Mouse (Mus musculus) midbrain, embryonic 10.5 days (tissue): ENCODE data around the gene Mgea5. TPM values are rescaled to one million over a fixed set of nuclear protein-coding genes. Genes with fewer than 3 reads are reported as not detected.

ENCODE experiments used
- DNase-seq: peaks from one replicate; pipeline ENCODE4 v3.0.0-alpha.2; 2017; ENCODE audit warnings: low spot score
- H3K27ac ChIP-seq: fragments of 300-500 bp; sonication (generic); replicated peaks from 2 replicates; pipeline ENCODE4 v1.5.1; 2016; ENCODE audit warnings: mild to moderate bottlenecking
- H3K27me3 ChIP-seq: fragments of 300-500 bp; sonication (generic); 2 replicates; pipeline ENCODE4 v1.6.1; 2016; ENCODE audit warnings: low read depth, mild to moderate bottlenecking; ENCODE audit not compliant: poor library complexity, severe bottlenecking
- H3K36me3 ChIP-seq: fragments of 300-500 bp; sonication (generic); 2 replicates; pipeline ENCODE4 v1.6.1; 2016; ENCODE audit warnings: mild to moderate bottlenecking, moderate library complexity
- H3K4me1 ChIP-seq: fragments of 300-500 bp; sonication (generic); 2 replicates; pipeline ENCODE4 v1.6.1; 2016
- H3K4me3 ChIP-seq: fragments of 300-500 bp; sonication (generic); 2 replicates; pipeline ENCODE4 v1.5.1; 2016; ENCODE audit warnings: mild to moderate bottlenecking, moderate library complexity
- H3K9me3 ChIP-seq: fragments of 300-500 bp; sonication (generic); replicated peaks from 2 replicates; pipeline ENCODE4 v1.6.1; 2016; ENCODE audit warnings: mild to moderate bottlenecking
- WGBS: fragments of 180-500 bp; shearing (Covaris S2); methylation state at CpG from one replicate; pipeline ENCODE4 v1.1.7; 2016; 5-methylcytosine and 5-hydroxymethylcytosine counted together
- polyA plus RNA-seq: library from polyadenylated mRNA; unstranded; fragments of >200 nt; fragmentation: Nextera tagmentation; extraction: Ambion mirVana; gene quantifications from 2 replicates; pipeline ENCODE4 v1.2.1, GENCODE M21; 2016

The Mgea5 gene
- 60.8 and 67.5 TPM in 2 replicates for polyA plus RNA-seq

DNA sequence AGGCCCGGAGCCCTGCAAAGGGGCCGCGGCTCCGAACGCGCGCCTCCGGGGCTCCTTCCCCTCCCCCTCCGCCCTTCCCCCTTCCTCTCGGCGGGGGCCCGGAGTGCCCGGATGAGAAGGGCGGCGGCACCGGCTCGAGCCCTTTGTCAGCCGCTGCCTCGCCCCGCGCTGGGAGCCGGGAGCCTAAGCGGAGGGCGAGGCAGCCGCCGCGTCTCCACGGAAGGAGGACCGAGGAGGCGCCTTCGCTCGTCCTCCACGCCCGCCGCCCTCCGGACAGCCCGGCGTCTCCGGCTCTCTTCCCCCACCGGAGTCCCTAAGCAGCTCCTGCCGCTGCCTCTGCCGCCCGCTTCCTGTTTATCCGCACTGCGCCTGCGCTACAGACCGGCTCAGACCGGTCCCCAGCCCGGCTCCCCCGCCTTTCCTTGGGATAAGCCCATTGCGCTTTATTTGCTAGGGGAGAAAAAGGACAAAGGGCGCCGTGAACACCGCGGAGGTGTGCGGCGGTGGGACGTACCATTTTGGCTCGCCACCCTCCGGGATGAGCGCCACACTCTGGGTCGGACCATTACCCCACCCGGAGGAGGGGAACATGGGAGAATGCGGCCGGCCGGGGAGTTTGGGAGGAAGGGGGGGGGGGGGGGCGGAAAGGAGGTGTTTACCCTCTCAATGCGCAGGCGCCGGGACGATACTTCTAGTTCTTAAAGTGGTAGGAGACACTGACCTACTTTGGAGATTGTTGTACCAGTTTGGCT, at the start of gene Mgea5:
Gene Mgea5 (minus strand): TSS at position 657 of the 752 bp plus-strand sequence.
- Histone ChIP-seq H3K4me3 (peak within 1 kb of the TSS; percentile 100), H3K36me3 (peaks cover 28% of the 10 kb centered on the region), H3K4me1 (peaks cover 35% of the 10 kb centered on the region), H3K9me3 (no peaks in the 10 kb centered on the region), H3K27ac (peak within 1 kb of the TSS; percentile 99), H3K27me3 (no peaks in the 10 kb centered on the region)
- WGBS: under 1% methylated on average over 62 of the region's 71 CpGs
- DNase-seq: peak; percentile 99

DNA sequence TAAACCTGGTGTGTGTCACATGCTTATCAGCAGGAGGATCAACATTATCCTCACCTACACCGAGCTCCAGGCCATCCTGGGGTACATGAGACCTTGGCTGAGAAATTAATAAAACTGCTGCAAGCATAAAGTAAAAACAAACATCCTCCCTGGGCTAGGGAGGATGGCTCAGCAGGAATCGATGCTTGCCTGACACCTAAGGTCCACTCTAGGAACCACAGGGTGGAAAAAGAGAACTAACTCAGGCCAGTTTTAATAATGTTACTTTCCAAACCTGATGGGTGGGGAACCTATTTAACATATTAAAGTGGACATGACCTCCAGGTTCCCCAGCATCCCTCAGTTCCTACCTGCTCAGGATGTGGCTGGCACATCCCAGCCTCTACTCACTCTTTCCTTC, 47.0 kb upstream of the Mgea5 start:
- Histone ChIP-seq H3K4me1 (no peaks in the 10 kb centered on the region), H3K36me3 (peaks cover 6% of the 10 kb centered on the region), H3K9me3 (no peaks in the 10 kb centered on the region), H3K4me3 (no peak overlapping the region), H3K27me3 (no peaks in the 10 kb centered on the region), H3K27ac (no peak overlapping the region)
- DNase-seq: no peak
- 66% methylated on average over 2 of the region's 2 CpGs for WGBS

DNA sequence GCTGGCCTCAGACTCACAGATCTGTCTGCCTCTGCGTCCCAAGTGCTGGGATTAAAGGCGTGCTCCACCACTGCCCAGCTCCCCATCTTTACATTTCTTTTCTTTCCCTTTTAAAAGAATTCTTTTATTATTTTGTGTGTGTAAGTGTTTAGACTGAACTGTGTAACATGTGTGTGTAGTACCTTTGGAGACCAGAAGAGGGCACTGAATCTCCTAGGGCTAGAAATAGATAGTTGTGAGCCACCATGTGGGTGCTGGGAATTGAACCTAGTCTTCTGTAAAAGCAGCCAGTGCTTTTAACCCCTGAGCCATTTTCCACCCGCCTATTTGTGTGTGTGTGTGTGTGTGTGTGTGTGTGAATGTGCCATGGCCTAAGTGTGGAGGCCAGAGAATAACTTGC, 44.1 kb upstream of the Mgea5 start:
- Histone ChIP-seq H3K27me3 (no peaks in the 10 kb centered on the region), H3K27ac (no peak overlapping the region), H3K9me3 (no peaks in the 10 kb centered on the region), H3K4me3 (no peak overlapping the region), H3K4me1 (no peaks in the 10 kb centered on the region), H3K36me3 (peaks cover 6% of the 10 kb centered on the region)
- WGBS: 94% methylated on average over 3 of the region's 3 CpGs
- no peak for DNase-seq

DNA sequence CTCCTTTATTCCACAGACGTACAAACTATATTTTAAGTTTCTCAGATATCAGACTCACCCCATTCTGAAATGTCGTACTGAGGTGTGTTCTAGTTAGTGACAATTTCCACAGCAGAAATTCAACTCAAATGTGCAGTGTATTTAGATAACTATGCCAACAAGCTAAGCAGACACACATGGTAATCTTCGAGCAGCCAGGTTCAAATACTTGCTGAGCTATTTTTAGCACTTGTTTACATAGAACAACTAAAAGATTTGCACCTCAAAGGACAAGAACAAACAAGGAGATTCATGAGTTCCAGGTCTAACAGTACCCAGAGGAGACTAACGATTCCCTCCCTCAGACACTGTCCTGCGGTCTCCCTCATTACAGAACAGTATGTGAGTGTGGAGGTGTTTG, 43.5 kb upstream of the Mgea5 start:
- H3K9me3 ChIP-seq: no peaks in the 10 kb centered on the region
- peaks cover 6% of the 10 kb centered on the region for H3K36me3 ChIP-seq
- H3K27ac ChIP-seq: no peak overlapping the region
- H3K4me1 ChIP-seq: no peaks in the 10 kb centered on the region
- H3K4me3 ChIP-seq: no peak overlapping the region
- 89% methylated on average over 5 of the region's 5 CpGs for WGBS
- no peak for DNase-seq
- no peaks in the 10 kb centered on the region for H3K27me3 ChIP-seq

DNA sequence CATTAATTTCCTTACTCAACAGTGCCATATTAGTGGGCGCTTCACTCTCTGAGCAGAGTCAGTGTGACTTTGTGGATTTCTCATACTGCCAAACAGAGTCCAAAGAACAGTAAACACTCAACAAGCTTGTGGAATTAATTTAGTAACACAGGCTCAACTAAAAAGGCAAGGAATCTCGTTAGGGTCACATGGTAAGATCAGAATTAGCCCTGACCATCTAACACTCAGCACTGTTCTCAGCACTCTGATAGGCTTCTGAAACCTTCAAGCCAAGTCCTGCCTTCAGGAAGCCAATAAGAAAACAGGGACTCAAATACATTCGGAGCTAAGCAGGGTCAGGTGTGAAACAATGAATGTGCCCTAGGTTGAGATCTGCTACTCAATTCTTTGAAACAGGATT, 42.5 kb upstream of the Mgea5 start:
- Histone ChIP-seq H3K4me1 (no peaks in the 10 kb centered on the region), H3K9me3 (no peaks in the 10 kb centered on the region), H3K27ac (no peak overlapping the region), H3K36me3 (peaks cover 6% of the 10 kb centered on the region), H3K4me3 (no peak overlapping the region), H3K27me3 (no peaks in the 10 kb centered on the region)
- DNase-seq: no peak
- WGBS: 89% methylated on average over 3 of the region's 3 CpGs

DNA sequence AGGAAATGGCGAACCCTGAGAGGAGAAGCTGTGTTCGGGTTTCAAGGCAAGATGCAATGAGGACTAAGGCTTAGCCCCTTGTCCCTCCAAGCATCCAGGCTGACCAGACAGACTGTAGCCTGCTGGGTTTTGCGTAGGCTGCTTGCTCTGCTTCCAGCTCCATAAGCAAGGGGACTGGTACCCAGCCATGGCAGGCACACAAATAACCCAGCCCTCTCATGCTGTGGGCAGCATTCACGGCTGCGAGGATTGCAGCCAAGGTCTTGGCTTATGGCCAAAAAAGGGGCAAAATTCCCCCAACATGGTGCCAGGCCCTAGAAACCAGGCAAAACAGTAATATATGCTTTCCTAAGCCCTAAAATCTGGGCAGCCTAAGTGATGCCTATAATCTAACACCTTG, 38.2 kb upstream of the Mgea5 start:
- 92% methylated on average over 5 of the region's 5 CpGs for WGBS
- Histone ChIP-seq H3K36me3 (no peaks in the 10 kb centered on the region), H3K4me1 (peaks cover 13% of the 10 kb centered on the region), H3K4me3 (no peak overlapping the region), H3K27me3 (peaks cover 8% of the 10 kb centered on the region; the same call in 1 of the 2 replicates), H3K27ac (no peak overlapping the region), H3K9me3 (no peaks in the 10 kb centered on the region)
- DNase-seq: no peak

DNA sequence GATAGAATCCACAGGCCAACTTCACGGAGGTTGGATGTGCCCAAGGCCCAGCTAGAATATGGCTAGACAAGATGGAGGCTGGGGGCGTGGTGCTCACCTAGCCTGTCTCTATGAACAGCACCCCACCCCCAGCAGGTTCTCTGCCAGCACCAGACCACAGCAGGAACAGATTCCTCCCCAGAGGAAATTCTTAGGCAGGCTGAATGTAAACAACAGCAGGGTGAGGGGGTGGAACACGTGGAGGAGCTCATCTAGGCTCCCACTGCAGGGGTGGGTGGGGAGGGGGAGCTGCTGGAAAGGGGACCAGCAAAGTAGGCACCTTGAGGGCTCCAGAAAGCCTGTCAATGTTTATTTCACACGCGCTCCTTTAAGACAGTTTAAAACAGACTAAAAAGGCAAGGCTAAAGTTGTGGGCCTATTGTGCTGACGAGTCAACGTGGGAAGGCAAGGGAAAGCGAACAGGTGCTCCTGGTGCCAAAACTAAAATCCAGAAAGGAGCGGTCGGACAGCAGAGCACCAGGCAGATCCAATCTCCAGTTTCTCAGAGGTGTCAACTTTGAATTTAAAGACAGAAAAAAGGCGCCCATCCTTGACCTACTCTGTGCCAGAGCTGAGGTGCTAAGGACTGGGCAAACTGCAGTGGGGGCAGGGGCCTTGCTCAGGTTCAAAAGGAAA, 34.3 kb upstream of the Mgea5 start:
- no peaks in the 10 kb centered on the region for H3K9me3 ChIP-seq
- no peak overlapping the region for H3K27ac ChIP-seq
- no peak for DNase-seq
- no peaks in the 10 kb centered on the region for H3K36me3 ChIP-seq
- peaks cover 42% of the 10 kb centered on the region for H3K4me1 ChIP-seq
- H3K4me3 ChIP-seq: no peak overlapping the region
- peaks cover 43% of the 10 kb centered on the region for H3K27me3 ChIP-seq
- WGBS: 72% methylated on average over 11 of the region's 11 CpGs

DNA sequence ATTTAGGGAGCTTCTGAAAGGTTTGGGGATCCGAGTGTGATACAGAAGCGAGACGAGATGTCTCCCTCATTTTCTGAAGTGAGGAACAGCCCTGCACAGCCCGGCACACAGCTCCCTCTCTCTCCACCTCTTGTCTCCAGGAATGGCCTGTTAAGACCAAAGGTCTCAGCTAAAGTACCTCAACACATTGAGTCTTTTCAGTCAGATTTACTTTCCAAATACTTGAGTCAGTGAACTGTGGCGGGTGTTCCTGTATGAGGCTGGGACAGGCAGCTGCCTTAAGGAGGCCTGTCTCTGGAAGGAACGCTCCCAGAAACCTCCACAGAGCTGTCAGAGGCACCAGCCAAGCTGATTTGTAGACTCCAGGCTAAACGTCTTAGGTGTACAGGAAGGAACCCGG, 33.1 kb upstream of the Mgea5 start:
- Histone ChIP-seq H3K4me3 (peak overlapping the region; percentile 63), H3K4me1 (peaks cover 55% of the 10 kb centered on the region)
- 12% methylated on average over 8 of the region's 8 CpGs for WGBS

DNA sequence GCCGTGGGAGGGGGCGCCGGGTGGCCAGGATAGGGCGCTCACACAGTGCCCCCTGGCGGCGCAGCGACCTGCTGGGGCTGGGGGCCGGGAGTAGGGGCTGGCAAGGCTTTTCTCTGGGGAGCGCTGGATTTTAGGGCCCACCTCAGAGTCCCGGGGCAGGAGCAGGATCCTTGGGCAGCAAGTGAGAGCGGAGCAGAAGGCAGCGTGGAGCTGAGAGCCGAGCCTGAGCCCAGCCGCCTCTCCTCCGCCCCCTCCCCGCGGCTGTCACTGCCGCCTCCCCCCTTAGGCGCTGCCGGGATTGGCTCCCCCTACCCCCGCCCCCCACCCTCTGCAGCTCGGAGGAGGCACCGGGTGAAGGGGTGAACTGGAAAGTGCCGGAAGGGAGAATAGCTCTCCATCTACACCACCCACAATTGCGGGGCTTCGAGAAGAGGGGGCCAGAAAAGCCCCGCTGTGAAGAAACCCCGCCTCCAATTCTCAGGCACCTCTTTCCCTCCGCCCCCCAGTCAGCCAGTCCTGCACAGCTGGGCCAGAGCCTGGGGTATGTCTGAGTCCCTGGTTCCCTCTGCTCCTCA, 32.3 kb upstream of the Mgea5 start, which contains the start of gene Kcnip2:
Gene Kcnip2 (minus strand): TSS at position 231 of the 575 bp plus-strand sequence.
- H3K27ac ChIP-seq: peak within 1 kb of the TSS; percentile 75
- H3K4me1 ChIP-seq: peaks cover 56% of the 10 kb centered on the region
- no peaks in the 10 kb centered on the region for H3K9me3 ChIP-seq
- H3K4me3 ChIP-seq: peak within 1 kb of the TSS; percentile 63
- no peaks in the 10 kb centered on the region for H3K36me3 ChIP-seq
- WGBS: under 1% methylated on average over 29 of the region's 29 CpGs
- peak; percentile 62 for DNase-seq
- H3K27me3 ChIP-seq: peaks cover 63% of the 10 kb centered on the region

More for the DNA sequence above, 33.1 kb upstream of the Mgea5 start:
- H3K27me3 ChIP-seq: peaks cover 55% of the 10 kb centered on the region
- DNase-seq: no peak
- H3K27ac ChIP-seq: no peak overlapping the region
- no peaks in the 10 kb centered on the region for H3K36me3 ChIP-seq
- no peaks in the 10 kb centered on the region for H3K9me3 ChIP-seq

DNA sequence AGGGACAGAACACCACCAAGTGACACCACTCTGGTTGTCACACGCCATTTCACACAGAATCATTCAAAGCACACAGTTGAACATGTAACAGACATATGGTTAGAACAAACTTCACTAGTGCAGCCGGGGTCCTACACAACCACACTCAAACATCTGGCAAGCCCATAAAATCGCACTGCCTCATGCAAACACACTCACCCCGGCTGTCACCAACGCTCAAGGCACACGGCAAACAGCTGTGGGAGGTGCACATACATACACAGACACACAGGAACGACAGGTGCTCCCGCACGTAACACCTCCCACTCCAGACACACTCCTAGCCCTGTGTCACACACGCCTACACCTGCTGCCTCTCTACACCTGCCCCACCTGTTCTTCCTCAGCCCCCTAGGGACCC, 31.5 kb upstream of the Mgea5 start:
- Histone ChIP-seq H3K9me3 (no peaks in the 10 kb centered on the region), H3K4me3 (peak overlapping the region; percentile 63), H3K4me1 (peaks cover 56% of the 10 kb centered on the region), H3K27ac (0 out of 2 replicates have a peak overlapping the region, but pooled peaks have one; percentile 75), H3K27me3 (peaks cover 65% of the 10 kb centered on the region), H3K36me3 (no peaks in the 10 kb centered on the region)
- no peak for DNase-seq
- 73% methylated on average over 10 of the region's 10 CpGs for WGBS

DNA sequence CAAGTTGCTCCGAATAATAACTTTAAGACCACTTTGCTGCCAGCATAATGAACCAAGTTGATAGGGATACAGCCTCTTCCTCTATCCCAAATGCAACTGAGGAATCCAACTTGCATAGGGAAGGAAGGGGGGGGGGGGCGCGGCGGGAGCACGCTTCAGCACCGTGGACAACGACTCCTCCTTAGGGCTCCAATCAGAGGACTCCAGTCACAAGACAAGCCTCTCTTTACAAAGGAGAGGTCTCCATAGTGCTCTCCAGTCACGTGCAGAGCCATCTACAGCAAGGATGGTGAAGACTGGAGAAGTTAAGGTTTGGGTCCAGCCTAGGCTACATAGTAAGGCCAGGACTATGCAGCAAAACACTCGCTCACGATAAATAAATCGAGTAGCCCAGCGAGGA, 30.2 kb upstream of the Mgea5 start:
- H3K27me3 ChIP-seq: peaks cover 65% of the 10 kb centered on the region
- no peaks in the 10 kb centered on the region for H3K9me3 ChIP-seq
- no peaks in the 10 kb centered on the region for H3K36me3 ChIP-seq
- peak; percentile 59 for DNase-seq
- no peak overlapping the region for H3K4me3 ChIP-seq
- H3K4me1 ChIP-seq: peaks cover 56% of the 10 kb centered on the region
- 13% methylated on average over 12 of the region's 12 CpGs for WGBS
- no peak overlapping the region for H3K27ac ChIP-seq

DNA sequence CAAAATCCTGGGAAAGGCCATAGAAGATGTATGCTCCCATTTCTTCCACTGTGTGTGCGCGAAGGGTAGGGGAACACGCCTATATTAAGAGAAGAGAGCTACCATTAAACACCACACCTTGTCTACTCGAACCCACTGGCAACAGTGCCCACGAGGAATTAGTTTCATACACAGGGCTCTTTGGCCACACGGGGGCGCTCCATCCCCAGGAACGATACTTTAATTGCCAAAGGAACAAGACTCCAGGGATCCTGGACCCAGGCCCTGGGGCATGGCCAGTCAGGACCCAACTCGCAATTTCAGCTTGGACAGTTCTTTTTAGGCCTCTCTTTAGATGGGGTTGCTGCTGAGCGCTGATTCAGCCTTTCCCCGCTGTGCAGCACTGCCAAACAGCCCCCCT, 29.6 kb upstream of the Mgea5 start:
- H3K36me3 ChIP-seq: no peaks in the 10 kb centered on the region
- H3K4me3 ChIP-seq: no peak overlapping the region
- H3K27ac ChIP-seq: no peak overlapping the region
- peaks cover 65% of the 10 kb centered on the region for H3K27me3 ChIP-seq
- H3K4me1 ChIP-seq: peaks cover 56% of the 10 kb centered on the region
- 9% methylated on average over 11 of the region's 11 CpGs for WGBS
- DNase-seq: peak; percentile 84
- H3K9me3 ChIP-seq: no peaks in the 10 kb centered on the region
